Mouse (Mus musculus) cortical plate, adult 2 months (tissue): ENCODE measurements around the gene Papola. TPM values are rescaled to one million over a fixed set of nuclear protein-coding genes. Genes with fewer than 3 reads are reported as not detected.

ENCODE experiments used
- H3K27ac ChIP-seq: fragments of 200-500 bp; 2 replicates; pipeline ENCODE4 v1.5.1; 2012; ENCODE audit warnings: low read length, control low read depth, inconsistent platforms; ENCODE audit not compliant: insufficient read depth
- H3K4me1 ChIP-seq: fragments of 200-500 bp; 2 replicates; pipeline ENCODE4 v1.6.1; 2011; ENCODE audit warnings: low read length; ENCODE audit not compliant: control insufficient read depth, insufficient read depth
- H3K4me3 ChIP-seq: fragments of 200-500 bp; 2 replicates; pipeline ENCODE4 v1.5.1; 2011; ENCODE audit warnings: mild to moderate bottlenecking, low read length, control low read depth; ENCODE audit not compliant: insufficient read depth
- CTCF ChIP-seq: fragments of 200-500 bp; IDR thresholded peaks from 2 replicates; pipeline ENCODE4 v1.5.1; 2011; ENCODE audit warnings: mild to moderate bottlenecking, control low read depth, low read length; ENCODE audit not compliant: insufficient read depth; ENCODE audit errors: extremely low read depth
- POLR2A ChIP-seq: fragments of 200-500 bp; IDR thresholded peaks from 2 replicates; pipeline ENCODE4 v1.6.1; 2011; ENCODE audit warnings: mild to moderate bottlenecking, low read length, control low read depth; ENCODE audit not compliant: insufficient read depth; ENCODE audit errors: extremely low read depth
- polyA plus RNA-seq: library from polyadenylated mRNA; depleted of rRNA; stranded (reverse); fragments of >200 nt; gene quantifications from 2 replicates; pipeline ENCODE4 v1.2.3, GENCODE M21; 2012; rRNA removed

The Papola gene
- polyA plus RNA-seq: 95.7 and 105 TPM in 2 replicates

DNA sequence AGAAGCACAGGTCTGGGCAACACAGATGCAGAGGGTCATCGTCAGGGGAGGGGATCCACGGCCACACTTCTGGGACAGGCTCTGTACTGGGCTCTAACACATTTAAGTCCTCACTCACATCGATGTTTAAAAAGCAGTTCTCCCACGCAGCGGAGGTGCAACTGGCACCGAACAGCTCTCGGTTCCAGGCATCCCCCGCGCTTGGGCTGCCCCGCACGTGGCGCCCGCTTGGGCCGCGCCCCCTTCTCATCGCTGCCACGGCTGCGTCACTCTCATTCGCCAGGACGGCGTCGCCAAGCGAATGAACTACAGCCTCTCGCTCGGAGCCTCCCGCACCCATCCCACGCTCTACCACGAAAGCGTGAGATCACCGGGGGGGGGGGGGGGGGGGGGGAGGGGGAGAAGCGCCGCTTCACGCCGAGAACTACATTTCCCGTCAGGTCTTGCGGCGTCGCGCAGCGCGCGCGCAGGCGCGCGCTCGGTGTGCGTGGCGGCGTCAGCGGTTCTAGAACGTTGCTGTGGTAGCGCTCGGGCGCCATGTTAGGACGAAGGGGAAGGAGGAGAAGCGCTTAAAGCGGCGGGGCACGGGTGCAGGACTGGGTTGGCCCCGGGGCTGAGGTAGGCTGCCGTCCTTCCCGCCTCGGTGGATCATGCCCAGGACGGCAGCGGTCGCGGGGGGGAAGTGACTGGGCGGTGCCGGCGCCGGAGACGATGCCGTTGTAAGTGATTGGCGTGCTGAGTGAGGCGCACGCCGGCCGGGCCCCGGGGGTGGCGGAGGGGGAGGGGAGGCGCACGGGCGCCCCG, at the start of gene Papola:
TSS of gene Papola (plus strand) at position 499 of the 804 bp plus-strand sequence.
- Histone ChIP-seq H3K4me3 (peak within 1 kb of the TSS; percentile 90), H3K27ac (peak within 1 kb of the TSS; percentile 95), H3K4me1 (peaks cover 3% of the 10 kb centered on the region; the same call in 1 of the 2 replicates)
- TF ChIP-seq POLR2A (peak; percentile 90), CTCF (no peak)

DNA sequence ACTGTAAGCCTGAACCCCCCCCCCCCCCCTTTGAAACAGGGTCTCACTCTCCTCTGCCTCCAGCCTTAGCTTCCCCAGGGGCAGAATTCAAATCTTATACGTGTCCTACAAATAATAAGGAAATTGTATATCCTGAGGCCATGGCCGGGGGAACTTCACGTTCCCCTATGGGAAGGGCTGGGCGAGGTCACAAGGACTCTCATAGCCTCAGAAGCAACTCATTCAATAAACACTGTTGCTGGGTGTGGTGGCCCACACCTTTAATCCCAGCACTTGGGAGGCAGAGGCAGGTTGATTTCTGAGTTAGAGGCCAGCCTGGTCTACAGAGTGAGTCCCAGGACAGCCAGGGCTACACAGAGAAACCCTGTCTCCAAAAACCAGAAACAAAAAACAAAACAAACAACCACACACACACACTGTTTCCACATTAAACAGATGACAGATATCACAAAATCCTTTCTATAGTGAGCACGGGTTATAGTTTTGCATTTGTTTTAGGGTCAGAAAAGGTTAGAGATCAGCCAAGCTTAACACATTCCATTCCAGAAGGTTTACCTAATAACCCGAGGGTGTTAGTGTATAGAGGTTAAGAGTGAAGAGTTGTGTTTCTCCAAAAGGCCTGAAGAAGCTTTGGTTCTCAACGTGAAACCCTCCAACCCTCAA, 49.1 kb upstream of the Papola start:
- TF ChIP-seq POLR2A: no peak
- TF ChIP-seq CTCF: no peak
- no peaks in the 10 kb centered on the region for H3K4me1 ChIP-seq
- no peak overlapping the region for H3K27ac ChIP-seq
- no peak overlapping the region for H3K4me3 ChIP-seq

DNA sequence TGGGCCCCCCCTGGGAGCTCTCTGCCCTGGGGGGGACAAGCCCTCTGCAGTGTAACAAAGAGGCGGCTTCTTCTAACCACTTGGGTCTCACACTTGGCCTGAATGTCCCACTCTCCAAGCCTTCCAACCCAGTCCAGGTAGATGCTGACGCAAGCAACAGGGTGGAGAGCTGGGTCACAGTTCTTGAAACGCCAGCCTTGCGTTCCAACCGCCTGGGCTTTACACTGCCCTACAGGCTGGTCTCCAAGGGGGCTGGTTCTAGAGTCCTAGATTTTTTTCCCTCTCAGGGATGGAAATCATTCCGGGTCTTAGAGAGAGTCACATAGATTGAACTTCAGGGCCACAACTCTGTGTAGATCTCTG, 48.6 kb upstream of the Papola start:
- TF ChIP-seq CTCF (no peak), POLR2A (no peak)
- Histone ChIP-seq H3K4me3 (no peak overlapping the region), H3K27ac (no peak overlapping the region), H3K4me1 (no peaks in the 10 kb centered on the region)

DNA sequence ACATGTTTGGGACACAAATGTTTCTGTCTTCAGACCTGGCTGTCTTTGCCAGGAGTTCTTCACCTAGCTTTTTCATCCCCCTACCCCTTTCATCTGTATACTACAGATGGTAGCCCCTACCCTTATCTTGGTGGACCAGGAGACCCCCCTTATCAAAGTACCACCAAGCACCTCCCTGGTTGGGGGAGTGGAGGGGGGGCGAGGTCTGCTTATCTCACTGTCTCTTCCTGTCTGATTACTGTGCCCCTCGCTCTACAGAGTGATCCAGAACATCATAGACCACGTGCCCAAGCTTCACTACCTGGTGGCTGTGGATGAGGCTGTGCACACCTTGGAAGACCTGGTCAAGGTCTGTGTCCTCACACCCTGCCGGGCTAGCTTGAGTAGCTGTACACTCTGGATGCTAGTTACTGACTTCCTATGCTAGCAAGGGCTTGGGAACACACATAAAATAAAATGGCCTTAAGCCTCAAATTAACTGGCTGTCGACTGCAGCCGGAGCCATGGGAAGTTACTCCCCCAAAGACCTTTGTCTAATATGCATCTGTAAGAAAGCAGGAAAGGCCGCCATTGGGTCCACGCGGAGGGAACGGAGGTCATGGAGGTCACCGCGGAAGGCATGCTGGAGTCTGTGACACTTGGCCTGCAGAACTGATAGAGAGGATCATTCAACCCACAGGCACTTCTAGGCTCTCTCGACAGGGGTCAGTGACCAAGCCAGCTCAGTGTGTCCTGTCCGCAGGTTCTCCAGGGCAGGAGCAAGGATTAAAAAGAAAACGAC, 46.0 kb upstream of the Papola start:
- Histone ChIP-seq H3K27ac (no peak overlapping the region), H3K4me3 (no peak overlapping the region), H3K4me1 (no peaks in the 10 kb centered on the region)
- TF ChIP-seq CTCF: no peak
- TF ChIP-seq POLR2A: no peak

DNA sequence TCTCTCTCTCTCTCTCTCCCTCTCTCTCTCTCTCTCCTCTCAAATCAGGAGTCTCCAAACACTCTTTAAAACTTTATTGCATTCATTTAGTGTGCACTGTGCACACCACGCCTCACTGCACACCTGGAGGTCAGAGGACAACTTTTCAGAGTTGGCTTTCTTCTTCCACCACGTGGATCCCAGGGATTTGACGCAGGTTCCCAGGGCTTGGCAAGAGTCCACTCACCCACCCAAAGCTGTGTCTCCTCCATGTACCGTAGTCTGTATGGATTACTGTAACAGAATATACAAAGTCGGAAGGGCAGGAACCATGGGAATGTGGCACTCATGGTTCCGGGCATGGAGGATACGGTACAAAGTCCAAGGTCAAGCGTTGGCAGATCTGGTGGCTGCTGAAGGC, 44.8 kb upstream of the Papola start:
- H3K4me1 ChIP-seq: no peaks in the 10 kb centered on the region
- H3K27ac ChIP-seq: no peak overlapping the region
- H3K4me3 ChIP-seq: no peak overlapping the region
- no peak for TF ChIP-seq CTCF
- TF ChIP-seq POLR2A: no peak

DNA sequence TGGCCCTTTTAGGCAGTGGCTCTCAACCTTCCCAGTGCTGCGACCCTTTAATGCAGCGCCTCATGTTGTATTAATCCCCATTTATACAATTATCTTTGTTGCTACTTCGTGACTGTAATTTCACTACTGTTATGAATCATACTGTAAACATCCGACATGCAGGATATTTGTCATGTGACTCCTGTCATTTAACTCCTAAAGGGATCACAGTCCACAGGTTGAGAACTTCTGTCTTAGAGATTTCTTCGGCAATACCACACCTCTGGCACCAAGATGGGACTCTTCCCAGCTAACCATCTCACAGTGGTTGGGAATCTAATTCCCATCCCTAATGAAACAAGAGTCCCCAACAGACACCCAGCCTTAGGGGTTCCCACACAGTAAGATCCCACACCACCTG, 36.4 kb upstream of the Papola start:
- TF ChIP-seq POLR2A (no peak), CTCF (no peak)

DNA sequence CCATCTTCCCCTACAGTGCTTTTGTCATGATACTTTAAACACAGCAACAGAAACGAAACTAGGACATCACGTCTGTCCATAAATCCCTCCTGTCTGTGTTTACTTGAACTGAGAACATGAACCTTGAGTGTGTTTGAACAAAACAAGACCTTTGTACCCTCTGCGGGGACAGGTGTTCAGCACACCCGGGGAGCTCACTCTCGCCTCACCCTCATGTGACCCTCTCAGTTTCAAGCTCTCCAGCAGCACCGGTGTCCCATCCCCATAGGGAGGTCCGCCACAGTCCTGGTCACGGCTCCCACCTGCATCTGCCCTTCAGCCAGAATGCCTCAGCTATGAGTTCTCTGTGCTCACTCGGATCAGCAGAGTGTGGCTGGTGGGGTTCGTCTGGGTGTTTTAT, 30.7 kb upstream of the Papola start:
- no peak for TF ChIP-seq CTCF
- no peak for TF ChIP-seq POLR2A

More for the DNA sequence above, 36.4 kb upstream of the Papola start:
- H3K4me1 ChIP-seq: no peaks in the 10 kb centered on the region
- no peak overlapping the region for H3K4me3 ChIP-seq
- H3K27ac ChIP-seq: no peak overlapping the region

DNA sequence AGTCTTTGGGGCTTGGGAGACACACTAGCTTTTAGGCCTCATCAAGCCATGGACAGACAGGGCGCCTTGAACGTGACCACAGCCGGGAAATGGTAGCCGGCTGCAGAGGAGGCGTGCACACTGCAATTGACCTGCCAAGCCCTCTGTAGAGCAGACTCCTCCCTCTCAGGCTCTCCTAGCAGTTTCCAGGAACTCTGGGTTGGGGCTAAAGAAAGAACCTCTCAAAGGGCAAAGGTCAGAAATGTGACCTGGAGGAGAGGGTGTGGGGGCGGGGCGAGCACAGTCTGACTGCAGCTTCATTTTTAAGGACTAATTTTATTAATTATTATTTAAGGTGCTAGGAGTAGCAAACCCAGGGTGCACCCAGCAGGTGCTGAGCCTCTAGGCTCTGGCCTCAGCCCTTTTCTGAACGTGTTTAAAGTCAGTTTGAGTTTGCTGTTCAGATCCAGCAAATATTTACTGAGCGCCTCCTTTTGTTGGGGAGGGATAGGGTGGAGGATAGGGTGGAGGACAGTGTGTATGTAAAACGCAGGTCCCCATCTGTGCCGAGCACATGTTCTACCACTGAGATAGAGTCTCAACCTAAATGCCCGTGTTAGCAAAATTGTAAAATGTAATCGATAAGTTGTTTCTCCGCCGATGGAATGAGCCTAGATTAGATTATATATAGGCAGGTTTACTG, 26.5 kb upstream of the Papola start:
- H3K4me3 ChIP-seq: no peak overlapping the region
- no peak for TF ChIP-seq POLR2A
- TF ChIP-seq CTCF: no peak
- H3K4me1 ChIP-seq: no peaks in the 10 kb centered on the region
- no peak overlapping the region for H3K27ac ChIP-seq

More for the DNA sequence above, 30.7 kb upstream of the Papola start:
- Histone ChIP-seq H3K4me1 (no peaks in the 10 kb centered on the region), H3K27ac (no peak overlapping the region), H3K4me3 (no peak overlapping the region)

DNA sequence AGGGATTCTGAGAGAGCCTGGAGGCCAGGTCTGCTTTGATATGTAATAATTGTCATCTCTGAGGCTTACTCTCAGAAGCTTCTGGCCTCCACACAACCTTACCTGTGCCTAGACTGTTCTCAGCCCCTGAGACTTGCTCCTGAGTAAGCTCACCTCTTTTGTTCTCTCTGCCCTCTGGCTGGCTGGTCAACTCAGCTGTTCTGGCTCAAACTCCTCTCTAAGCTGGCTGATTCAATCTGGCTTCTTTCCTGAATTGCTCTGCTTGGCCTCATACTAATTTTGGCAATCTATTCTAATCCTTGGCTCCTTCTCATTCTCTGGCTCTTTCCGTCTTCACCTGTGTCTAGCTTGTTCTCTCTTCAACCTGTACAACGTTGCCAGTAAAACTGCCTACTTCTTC, 25.6 kb upstream of the Papola start:
- Histone ChIP-seq H3K4me3 (no peak overlapping the region), H3K4me1 (no peaks in the 10 kb centered on the region), H3K27ac (no peak overlapping the region)
- TF ChIP-seq POLR2A (no peak), CTCF (no peak)
